Mouse (Mus musculus) olfactory bulb, adult 2 months (tissue): Measurements from ENCODE around the gene Gtf3c6. TPM values are rescaled to one million over a fixed set of nuclear protein-coding genes. Genes with fewer than 3 reads are reported as not detected.
A peak's percentile ranks its signal among the peaks of the same experiment; 100 is the strongest.
"Not testable (repeated sequence)": the region's sequence is repeated elsewhere in the genome, so short reads cannot be mapped to it uniquely, and the experiment has no call there.

ENCODE experiments used
- H3K27ac ChIP-seq: fragments of 200-500 bp; 2 replicates; pipeline ENCODE4 v1.5.1; 2012; ENCODE audit warnings: low read depth, low read length; ENCODE audit not compliant: insufficient read depth
- H3K4me1 ChIP-seq: fragments of 200-500 bp; 2 replicates; pipeline ENCODE4 v1.6.1; 2012; ENCODE audit warnings: low read length; ENCODE audit not compliant: control insufficient read depth, insufficient read depth
- H3K4me3 ChIP-seq: fragments of 200-500 bp; 2 replicates; pipeline ENCODE4 v1.5.1; 2012; ENCODE audit warnings: mild to moderate bottlenecking, low read depth, low read length, moderate library complexity; ENCODE audit not compliant: insufficient read depth
- CTCF ChIP-seq: fragments of 200-500 bp; IDR thresholded peaks from 2 replicates; pipeline ENCODE4 v1.5.1; 2012; ENCODE audit warnings: low read depth, mild to moderate bottlenecking, low read length, moderate library complexity; ENCODE audit not compliant: insufficient read depth
- POLR2A ChIP-seq: fragments of 200-500 bp; IDR thresholded peaks from 2 replicates; pipeline ENCODE4 v1.6.1; 2012; ENCODE audit warnings: mild to moderate bottlenecking, low read depth, low read length, moderate library complexity; ENCODE audit not compliant: insufficient read depth
- WGBS: fragments of 180-500 bp; shearing (Covaris S2); methylation state at CpG from one replicate; pipeline ENCODE4 v1.1.7; 2018; 5-methylcytosine and 5-hydroxymethylcytosine counted together
- polyA plus RNA-seq: library from polyadenylated mRNA; stranded (reverse); fragments of >200 nt; gene quantifications from 2 replicates; pipeline ENCODE4 v1.2.4, GENCODE M21; 2012; ENCODE audit warnings: low replicate concordance; ENCODE audit not compliant: missing spikeins, insufficient read depth, insufficient read length

The Gtf3c6 gene
- polyA plus RNA-seq, result not detected in 2 replicates

GRCm38 (mm10) chr10:40257414-40258255 lies at the start of gene Gtf3c6:
Gtf3c6 (minus strand) TSS chr10:40258108.
- under 1% methylated on average over 43 of the region's 43 CpGs for WGBS

GRCm38 (mm10) chr10:40305989-40306388 lies 48.1 kb upstream of the Gtf3c6 start:
- Histone ChIP-seq H3K27ac (no peak overlapping the region), H3K4me1 (no peaks in the 10 kb centered on the region), H3K4me3 (no peak overlapping the region)
- TF ChIP-seq CTCF (no peak), POLR2A (no peak)
- WGBS, result 83% methylated on average over 1 of the region's 1 CpGs

More at GRCm38 (mm10) chr10:40257414-40258255, at the start of gene Gtf3c6:
- Histone ChIP-seq H3K4me3 (peak within 1 kb of the TSS; percentile 59), H3K27ac (peak within 1 kb of the TSS; percentile 74), H3K4me1 (peaks cover 3% of the 10 kb centered on the region; the same call in 1 of the 2 replicates)
- peak; percentile 58; the same call in 1 of the 2 replicates for TF ChIP-seq POLR2A
- TF ChIP-seq CTCF, result no peak

DNA sequence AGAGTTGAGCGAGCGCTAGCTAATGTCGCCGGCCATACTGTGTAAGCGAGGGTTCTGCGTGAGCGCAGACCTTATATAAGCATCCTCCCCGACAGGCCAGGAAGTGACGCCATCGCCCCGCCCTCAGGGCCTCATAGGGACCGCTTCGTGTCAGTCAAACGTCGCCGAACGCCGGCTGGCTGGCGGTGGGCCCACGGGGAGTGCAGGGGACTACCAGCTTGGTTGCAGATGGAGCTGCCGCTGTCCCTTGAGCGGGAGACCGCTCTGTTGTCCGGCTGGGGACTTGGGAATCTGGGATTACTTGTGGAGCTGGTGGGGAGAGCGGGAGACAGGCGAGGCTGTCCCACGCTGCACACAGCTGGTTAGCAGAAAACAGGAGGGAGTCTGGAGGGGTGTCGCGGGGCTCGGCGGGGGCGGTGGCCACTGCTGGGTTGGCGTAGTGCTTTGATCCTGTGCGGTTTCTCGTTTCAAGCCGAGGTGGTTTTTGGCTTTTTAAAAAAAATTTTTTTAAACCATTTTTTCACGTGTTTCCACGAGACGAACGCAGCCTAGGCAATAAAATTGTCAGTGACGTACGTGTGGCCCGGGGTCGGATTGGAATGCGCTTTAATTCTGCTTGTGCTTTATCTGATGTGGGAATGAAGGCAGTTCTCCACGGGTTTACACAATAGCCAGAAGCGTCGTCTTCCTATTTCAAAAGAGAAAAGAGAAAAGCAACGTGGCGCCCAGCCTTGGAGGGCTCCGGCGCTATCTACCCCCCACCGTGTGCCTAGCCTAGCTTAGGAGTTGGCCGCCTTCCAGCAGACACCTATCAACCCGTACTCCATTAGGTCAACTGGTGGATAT lies 44.5 kb upstream of the Gtf3c6 start, which contains the start of gene Amd1:
TSS of gene Amd1 (minus strand) at position 47 of the 846 bp plus-strand sequence.
- WGBS, result under 1% methylated on average over 55 of the region's 55 CpGs
- Histone ChIP-seq H3K27ac (peak within 1 kb of the TSS; percentile 73), H3K4me3 (peak within 1 kb of the TSS; percentile 71), H3K4me1 (peaks cover 6% of the 10 kb centered on the region; the same call in 1 of the 2 replicates)
- TF ChIP-seq CTCF, result no peak
- TF ChIP-seq POLR2A, result no peak; the same call in none of the 2 replicates

GRCm38 (mm10) chr10:40301181-40302075 lies 43.5 kb upstream of the Gtf3c6 start:
- WGBS, result under 1% methylated on average over 81 of the region's 91 CpGs
- not testable (repeated sequence) for H3K4me1 ChIP-seq
- Histone ChIP-seq H3K4me3 (peak overlapping the region; percentile 71), H3K27ac (peak overlapping the region; percentile 6; the same call in 1 of the 2 replicates)

DNA sequence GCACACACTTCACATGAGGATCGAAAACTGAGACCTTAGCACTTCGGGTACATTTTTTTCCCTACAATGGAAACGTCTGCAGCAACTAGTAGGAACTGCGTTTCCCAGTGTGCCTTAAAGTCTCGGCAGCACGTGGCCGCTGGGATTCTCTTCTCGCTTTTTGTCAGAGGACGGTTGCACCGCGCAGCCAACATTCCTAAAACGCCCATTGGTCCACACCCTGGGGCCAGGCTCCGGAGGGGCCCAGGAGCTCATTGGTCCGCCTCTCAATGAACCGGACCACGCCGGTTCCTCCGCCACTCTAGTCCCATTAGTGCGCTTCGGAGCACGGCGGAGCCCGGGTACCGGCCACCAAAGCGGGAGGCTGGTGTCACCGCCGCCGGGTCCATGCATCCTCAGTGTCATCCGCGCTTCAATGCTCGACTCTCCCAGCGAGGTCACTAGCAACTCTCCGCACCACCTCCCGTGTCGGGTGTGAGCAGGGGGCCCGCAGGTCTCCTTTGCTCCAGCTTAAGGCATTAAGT lies 42.8 kb upstream of the Gtf3c6 start:
- peak overlapping the region; percentile 6; the same call in 1 of the 2 replicates for H3K27ac ChIP-seq
- under 1% methylated on average over 36 of the region's 36 CpGs for WGBS
- TF ChIP-seq POLR2A (0 out of 2 replicates have a peak, but pooled peaks have one; percentile 21), CTCF (no peak)
- peak overlapping the region; percentile 71 for H3K4me3 ChIP-seq
- peaks cover 9% of the 10 kb centered on the region; the same call in 1 of the 2 replicates for H3K4me1 ChIP-seq

DNA sequence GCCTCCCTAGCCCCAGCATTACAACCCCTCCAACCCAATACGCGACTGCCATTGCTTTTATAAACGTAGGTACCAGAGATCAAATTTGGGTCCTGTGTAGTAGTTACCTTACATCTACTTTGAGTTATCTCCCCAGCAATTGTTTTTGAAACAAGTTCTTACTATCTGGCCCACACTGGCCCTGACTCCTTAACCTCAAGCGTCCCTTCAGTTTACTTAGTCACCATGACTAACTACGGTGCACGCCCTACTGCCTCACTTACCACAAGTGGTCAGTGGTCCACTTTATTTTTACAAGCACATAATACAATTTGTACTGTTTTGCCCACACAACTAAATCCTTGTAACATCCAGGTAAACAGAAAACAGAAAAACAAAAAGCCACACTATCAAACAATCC lies 34.7 kb upstream of the Gtf3c6 start:
- no peak for TF ChIP-seq POLR2A
- TF ChIP-seq CTCF, result no peak
- 96% methylated on average over 6 of the region's 6 CpGs for WGBS
- H3K27ac ChIP-seq, result no peak overlapping the region
- H3K4me3 ChIP-seq, result no peak overlapping the region
- peaks cover 6% of the 10 kb centered on the region; the same call in 1 of the 2 replicates for H3K4me1 ChIP-seq

DNA sequence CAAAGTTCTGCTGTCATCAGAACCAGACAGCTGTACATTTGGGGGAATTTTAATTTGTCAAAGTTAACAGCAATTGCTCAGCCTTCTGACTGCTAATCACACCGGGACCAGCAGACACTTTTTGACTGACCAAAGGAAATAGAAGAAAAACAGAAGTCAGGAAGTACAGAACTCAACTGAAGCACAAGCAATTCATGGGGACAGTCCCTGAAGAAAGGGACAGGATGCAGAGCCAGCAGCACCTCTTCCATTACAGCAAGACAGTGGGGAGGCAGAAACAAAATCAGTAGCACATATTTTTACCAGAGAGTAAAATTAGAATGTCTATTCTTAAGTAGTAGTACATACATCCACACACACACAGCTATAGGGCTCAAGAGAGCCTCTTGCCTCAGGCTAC lies 28.9 kb upstream of the Gtf3c6 start:
- TF ChIP-seq CTCF (no peak), POLR2A (no peak)
- WGBS, result 93% methylated on average over 1 of the region's 1 CpGs
- no peaks in the 10 kb centered on the region for H3K4me1 ChIP-seq
- H3K27ac ChIP-seq, result no peak overlapping the region
- H3K4me3 ChIP-seq, result no peak overlapping the region

DNA sequence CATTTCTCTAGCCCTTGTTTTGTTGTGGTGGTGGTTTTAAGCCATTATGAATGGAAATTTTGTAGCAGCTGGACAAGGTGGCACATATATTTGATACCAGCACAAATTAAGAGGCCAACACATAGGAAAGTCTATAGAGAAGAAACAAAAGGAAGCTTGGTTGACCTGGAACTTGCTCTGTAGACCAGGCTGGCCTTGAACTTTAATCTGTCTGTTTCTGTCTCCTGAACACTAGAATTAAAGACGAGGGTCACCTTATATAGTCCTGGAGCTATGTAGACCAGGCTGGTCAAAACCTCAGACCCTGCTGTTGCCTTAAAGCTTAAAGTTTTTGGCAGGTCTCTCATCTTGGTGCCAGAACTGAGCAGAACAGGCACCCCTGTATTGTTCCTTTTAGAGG lies 27.7 kb upstream of the Gtf3c6 start:
- Histone ChIP-seq H3K4me3 (no peak overlapping the region), H3K27ac (no peak overlapping the region), H3K4me1 (no peaks in the 10 kb centered on the region)
- 91% methylated on average over 1 of the region's 1 CpGs for WGBS
- TF ChIP-seq POLR2A (no peak), CTCF (no peak)

DNA sequence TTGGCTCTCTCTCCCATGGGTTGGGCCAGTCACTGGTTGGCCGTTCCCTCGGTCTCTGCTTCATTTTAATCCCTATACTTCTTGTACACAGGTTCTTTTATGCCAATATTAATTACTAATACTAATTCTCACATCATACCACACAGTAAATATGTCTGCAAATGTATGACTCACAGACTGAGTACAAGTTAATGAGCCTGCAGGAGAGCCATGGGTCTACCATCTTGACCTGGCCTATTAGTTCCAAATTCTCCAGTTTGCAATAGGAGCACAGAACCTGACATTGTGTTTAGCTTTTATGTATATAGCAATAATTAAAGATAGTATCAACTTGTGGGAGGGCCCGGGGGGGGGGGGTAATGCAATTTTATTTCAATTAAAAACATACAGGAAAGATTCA lies 27.1 kb upstream of the Gtf3c6 start:
- 97% methylated on average over 3 of the region's 3 CpGs for WGBS
- H3K4me3 ChIP-seq, result no peak overlapping the region
- TF ChIP-seq POLR2A (no peak), CTCF (no peak)

More for the DNA sequence above, 27.1 kb upstream of the Gtf3c6 start:
- H3K27ac ChIP-seq, result no peak overlapping the region
- no peaks in the 10 kb centered on the region for H3K4me1 ChIP-seq
